Mouse (Mus musculus): ENCODE measurements around the gene Vmn2r105. TPM values are rescaled to one million over a fixed set of nuclear protein-coding genes. Genes with fewer than 3 reads are reported as not detected.

Gene Vmn2r105
- not detected in 2 replicates for polyA plus RNA-seq (2015; fragmentation: Nextera tagmentation; extraction: Ambion mirVana)

GRCm38 (mm10) chr17:20234952-20235351 is at the start of gene Vmn2r105:
Gene Vmn2r105, minus strand, starts transcription at chr17:20235052.
- no peaks in the 10 kb centered on the region for H3K36me3 ChIP-seq (replicated peaks)
- 33% methylated on average over 2 of the region's 2 CpGs for WGBS (ENCODE audit: insufficient replicate concordance)
- no peak within 1 kb of the TSS for H3K9ac ChIP-seq
- no peaks in the 10 kb centered on the region for H3K4me1 ChIP-seq (replicated peaks)
- H3K4me3 ChIP-seq (replicated peaks), result no peak within 1 kb of the TSS
- no peak within 1 kb of the TSS for H3K4me2 ChIP-seq
- no peaks in the 10 kb centered on the region for H3K9me3 ChIP-seq (replicated peaks)
- no peaks in the 10 kb centered on the region for H3K27me3 ChIP-seq
- no peak within 1 kb of the TSS for H3K27ac ChIP-seq (replicated peaks)
- no peak for ATAC-seq (ENCODE audit: insufficient read depth)

- Histone ChIP-seq H3K27ac (replicated peaks) (no peak overlapping the region), H3K36me3 (replicated peaks) (no peaks in the 10 kb centered on the region), H3K4me3 (replicated peaks) (no peak overlapping the region), H3K4me1 (replicated peaks) (no peaks in the 10 kb centered on the region), H3K9me3 (replicated peaks) (no peaks in the 10 kb centered on the region), H3K27me3 (no peaks in the 10 kb centered on the region), H3K9ac (no peak overlapping the region), H3K4me2 (no peak overlapping the region)
- 42% methylated on average over 4 of the region's 4 CpGs for WGBS (ENCODE audit: insufficient replicate concordance)
- ATAC-seq (ENCODE audit: insufficient read depth), result no peak
Observed at GRCm38 (mm10) chr17:20255522-20255921, 20.7 kb upstream of the Vmn2r105 start.

- no peaks in the 10 kb centered on the region for H3K36me3 ChIP-seq (replicated peaks)
Observed at GRCm38 (mm10) chr17:20182997-20183396, 51.9 kb downstream of the Vmn2r105 start, which contains the start of gene Fpr-rs6. Gene Fpr-rs6, minus strand, starts transcription at chr17:20183097.

More at GRCm38 (mm10) chr17:20182997-20183396, 51.9 kb downstream of the Vmn2r105 start, which contains the start of gene Fpr-rs6:
- Histone ChIP-seq H3K4me2 (no peak within 1 kb of the TSS), H3K4me3 (replicated peaks) (no peak within 1 kb of the TSS), H3K27me3 (no peaks in the 10 kb centered on the region), H3K27ac (replicated peaks) (no peak within 1 kb of the TSS), H3K4me1 (replicated peaks) (no peaks in the 10 kb centered on the region), H3K9me3 (replicated peaks) (no peaks in the 10 kb centered on the region), H3K9ac (no peak within 1 kb of the TSS)
- no peak for ATAC-seq (ENCODE audit: insufficient read depth)

Other genes starting within 250 kb of the Vmn2r105 start
- not detected in 2 replicates for gene Vmn2r104, start 186.7 kb downstream of the Vmn2r105 start, polyA plus RNA-seq (2015; fragmentation: Nextera tagmentation; extraction: Ambion mirVana)
- not detected in 2 replicates for gene Fpr-rs7, start 120.8 kb downstream of the Vmn2r105 start, polyA plus RNA-seq (2015; fragmentation: Nextera tagmentation; extraction: Ambion mirVana)
- gene Fpr-rs6, start 52.0 kb downstream of the Vmn2r105 start, polyA plus RNA-seq (2015; fragmentation: Nextera tagmentation; extraction: Ambion mirVana), result not detected in 2 replicates
- not detected in 2 replicates for gene Vmn2r106, start 50.5 kb upstream of the Vmn2r105 start, polyA plus RNA-seq (2015; fragmentation: Nextera tagmentation; extraction: Ambion mirVana)
- not detected in 2 replicates for gene Vmn2r107, start 110.2 kb upstream of the Vmn2r105 start, polyA plus RNA-seq (2015; fragmentation: Nextera tagmentation; extraction: Ambion mirVana)
- gene Vmn1r224, start 179.1 kb upstream of the Vmn2r105 start, polyA plus RNA-seq (2015; fragmentation: Nextera tagmentation; extraction: Ambion mirVana), result not detected in 2 replicates
- not detected in 2 replicates for gene Vmn2r108, start 246.3 kb upstream of the Vmn2r105 start, polyA plus RNA-seq (2015; fragmentation: Nextera tagmentation; extraction: Ambion mirVana)

All from liver, embryonic 15.5 days (tissue).